Mouse (Mus musculus): Measurements from ENCODE around the gene Ide. TPM values are rescaled to one million over a fixed set of nuclear protein-coding genes. Genes with fewer than 3 reads are reported as not detected.

Gene Ide
- polyA plus RNA-seq, 1 experiment = 12.0 TPM

- Histone ChIP-seq H3K79me2 (ENCODE audit: control insufficient read depth, insufficient read depth) (no peaks in the 10 kb centered on the region), H3K27me3 (ENCODE audit: control insufficient read depth, insufficient read depth, insufficient read length) (no peaks in the 10 kb centered on the region), H3ac (ENCODE audit: control insufficient read depth, insufficient read length) (no peak overlapping the region), H3K4me3 (no peak overlapping the region), H3K4me2 (ENCODE audit: low read depth) (no peak overlapping the region), H3K36me3 (ENCODE audit: control insufficient read depth, insufficient read depth) (peaks cover 16% of the 10 kb centered on the region)
- TF ChIP-seq TCF12 (IDR thresholded peaks at IDR 0.05; ENCODE audit: insufficient read depth, poor library complexity, severe bottlenecking) = no peak
- no peak for TF ChIP-seq USF1 (IDR thresholded peaks at IDR 0.05; ENCODE audit: low read depth)
- TF ChIP-seq POLR2AphosphoS2 (IDR thresholded peaks at IDR 0.05; ENCODE audit: insufficient read length, low read depth) = no peak
- TF ChIP-seq TCF3 (IDR thresholded peaks at IDR 0.05; ENCODE audit: insufficient read length, low read depth) = no peak
- TF ChIP-seq SRF (IDR thresholded peaks at IDR 0.05; ENCODE audit: control insufficient read depth, insufficient read length, low read depth) = no peak
- no peak for TF ChIP-seq CEBPB (IDR thresholded peaks at IDR 0.05; ENCODE audit: insufficient read depth, poor library complexity, severe bottlenecking)
- TF ChIP-seq POLR2A (IDR thresholded peaks at IDR 0.05; ENCODE audit: insufficient read length, low read depth) = no peak
- no peak for TF ChIP-seq MYOD1 (IDR thresholded peaks at IDR 0.05; ENCODE audit: control insufficient read depth in 1 of 3, insufficient read length in 2 of 3, low read depth in 2 of 3)
- no peak for TF ChIP-seq REST (IDR thresholded peaks at IDR 0.05; ENCODE audit: insufficient read depth, insufficient read length)
- TF ChIP-seq E2F4 (IDR thresholded peaks at IDR 0.05; ENCODE audit: insufficient read depth) = no peak
- no peak for TF ChIP-seq MAX (IDR thresholded peaks at IDR 0.05; ENCODE audit: low read depth)
- TF ChIP-seq MYOG (IDR thresholded peaks at IDR 0.05; ENCODE audit: control insufficient read depth in 1 of 3, insufficient read depth in 1 of 3, insufficient read length in 2 of 3, low read depth in 2 of 3) = no peak
Observed at GRCm38 (mm10) chr19:37311426-37311825, 26.2 kb downstream of the Ide start.

GRCm38 (mm10) chr19:37310133-37310532, 27.5 kb downstream of the Ide start:
- Histone ChIP-seq H3K79me2 (ENCODE audit: control insufficient read depth, insufficient read depth) (no peaks in the 10 kb centered on the region), H3ac (ENCODE audit: control insufficient read depth, insufficient read length) (no peak overlapping the region), H3K27me3 (ENCODE audit: control insufficient read depth, insufficient read depth, insufficient read length) (no peaks in the 10 kb centered on the region), H3K4me2 (ENCODE audit: low read depth) (no peak overlapping the region), H3K4me3 (no peak overlapping the region), H3K36me3 (ENCODE audit: control insufficient read depth, insufficient read depth) (peaks cover 13% of the 10 kb centered on the region)
- TF ChIP-seq TCF12 (IDR thresholded peaks at IDR 0.05; ENCODE audit: insufficient read depth, poor library complexity, severe bottlenecking) (no peak), MYOD1 (IDR thresholded peaks at IDR 0.05; ENCODE audit: control insufficient read depth in 1 of 3, insufficient read length in 2 of 3, low read depth in 2 of 3) (no peak), MAX (IDR thresholded peaks at IDR 0.05; ENCODE audit: low read depth) (no peak), MYOG (IDR thresholded peaks at IDR 0.05; ENCODE audit: control insufficient read depth in 1 of 3, insufficient read depth in 1 of 3, insufficient read length in 2 of 3, low read depth in 2 of 3) (no peak), CEBPB (IDR thresholded peaks at IDR 0.05; ENCODE audit: insufficient read depth, poor library complexity, severe bottlenecking) (no peak), POLR2AphosphoS2 (IDR thresholded peaks at IDR 0.05; ENCODE audit: insufficient read length, low read depth) (no peak)

- Histone ChIP-seq H3ac (ENCODE audit: control insufficient read depth, insufficient read length) (no peak overlapping the region), H3K27me3 (ENCODE audit: control insufficient read depth, insufficient read depth, insufficient read length) (no peaks in the 10 kb centered on the region), H3K4me3 (no peak overlapping the region), H3K79me2 (ENCODE audit: control insufficient read depth, insufficient read depth) (no peaks in the 10 kb centered on the region), H3K4me2 (ENCODE audit: low read depth) (no peak overlapping the region), H3K36me3 (ENCODE audit: control insufficient read depth, insufficient read depth) (peaks cover 5% of the 10 kb centered on the region)
- TF ChIP-seq MYOG (IDR thresholded peaks at IDR 0.05; ENCODE audit: control insufficient read depth in 1 of 3, insufficient read depth in 1 of 3, insufficient read length in 2 of 3, low read depth in 2 of 3) (no peak), TCF12 (IDR thresholded peaks at IDR 0.05; ENCODE audit: insufficient read depth, poor library complexity, severe bottlenecking) (no peak), MYOD1 (IDR thresholded peaks at IDR 0.05; ENCODE audit: control insufficient read depth in 1 of 3, insufficient read length in 2 of 3, low read depth in 2 of 3) (peak in 1 of 3 experiments; percentile 18)
Observed at GRCm38 (mm10) chr19:37308941-37309340, 28.7 kb downstream of the Ide start.

- no peaks in the 10 kb centered on the region for H3K79me2 ChIP-seq (ENCODE audit: control insufficient read depth, insufficient read depth)
- no peaks in the 10 kb centered on the region for H3K27me3 ChIP-seq (ENCODE audit: control insufficient read depth, insufficient read depth, insufficient read length)
- no peak overlapping the region for H3ac ChIP-seq (ENCODE audit: control insufficient read depth, insufficient read length)
- TF ChIP-seq TCF3 (IDR thresholded peaks at IDR 0.05; ENCODE audit: insufficient read length, low read depth) = no peak
- no peak for TF ChIP-seq TCF12 (IDR thresholded peaks at IDR 0.05; ENCODE audit: insufficient read depth, poor library complexity, severe bottlenecking)
- no peak for TF ChIP-seq CEBPB (IDR thresholded peaks at IDR 0.05; ENCODE audit: insufficient read depth, poor library complexity, severe bottlenecking)
- no peak for TF ChIP-seq USF1 (IDR thresholded peaks at IDR 0.05; ENCODE audit: low read depth)
- no peak for TF ChIP-seq MYOG (IDR thresholded peaks at IDR 0.05; ENCODE audit: control insufficient read depth in 1 of 3, insufficient read depth in 1 of 3, insufficient read length in 2 of 3, low read depth in 2 of 3)
- no peak for TF ChIP-seq MYOD1 (IDR thresholded peaks at IDR 0.05; ENCODE audit: control insufficient read depth in 1 of 3, insufficient read length in 2 of 3, low read depth in 2 of 3)
- TF ChIP-seq REST (IDR thresholded peaks at IDR 0.05; ENCODE audit: insufficient read depth, insufficient read length) = no peak
- no peak for TF ChIP-seq E2F4 (IDR thresholded peaks at IDR 0.05; ENCODE audit: insufficient read depth)
- no peak for TF ChIP-seq POLR2AphosphoS2 (IDR thresholded peaks at IDR 0.05; ENCODE audit: insufficient read length, low read depth)
- no peaks in the 10 kb centered on the region for H3K36me3 ChIP-seq (ENCODE audit: control insufficient read depth, insufficient read depth)
- H3K4me2 ChIP-seq (ENCODE audit: low read depth) = no peak overlapping the region
- no peak overlapping the region for H3K4me3 ChIP-seq
Observed at GRCm38 (mm10) chr19:37307826-37308545, 29.7 kb downstream of the Ide start.

GRCm38 (mm10) chr19:37306176-37306575, 31.5 kb downstream of the Ide start:
- no peaks in the 10 kb centered on the region for H3K27me3 ChIP-seq (ENCODE audit: control insufficient read depth, insufficient read depth, insufficient read length)
- no peaks in the 10 kb centered on the region for H3K79me2 ChIP-seq (ENCODE audit: control insufficient read depth, insufficient read depth)
- TF ChIP-seq MAX (IDR thresholded peaks at IDR 0.05; ENCODE audit: low read depth) (no peak), USF1 (IDR thresholded peaks at IDR 0.05; ENCODE audit: low read depth) (no peak)
- H3K36me3 ChIP-seq (ENCODE audit: control insufficient read depth, insufficient read depth) = peaks cover 5% of the 10 kb centered on the region
- no peak overlapping the region for H3K4me3 ChIP-seq
- no peak overlapping the region for H3K4me2 ChIP-seq (ENCODE audit: low read depth)
- no peak overlapping the region for H3ac ChIP-seq (ENCODE audit: control insufficient read depth, insufficient read length)

Measured in myocyte (in vitro differentiated cells).